Mouse (Mus musculus) midbrain, postnatal 0 days (tissue): Measurements from ENCODE around the gene Polr3gl. TPM values are rescaled to one million over a fixed set of nuclear protein-coding genes. Genes with fewer than 3 reads are reported as not detected.

Experiments used
- ATAC-seq: fragments of 200-750 bp; cut with Nextera tagmentation; 2 replicates; pipeline ENCODE4 v1.8.0; 2017; ENCODE audit warnings: moderate number of reproducible peaks, mild to moderate bottlenecking, moderate TSS enrichment, moderate library complexity; ENCODE audit not compliant: low FRiP score
- DNase-seq: peaks from one replicate; pipeline ENCODE4 v3.0.0-alpha.2; 2015; ENCODE audit warnings: low spot score
- H3K27ac ChIP-seq: fragments of 300-500 bp; sonication (generic); 2 replicates; pipeline ENCODE4 v1.5.1; 2014; ENCODE audit warnings: low read depth, mild to moderate bottlenecking, low read length, mixed read lengths
- H3K27me3 ChIP-seq: fragments of 300-500 bp; sonication (generic); 2 replicates; pipeline ENCODE4 v1.6.1; 2014; ENCODE audit warnings: low read length, control low read depth, mixed read lengths; ENCODE audit not compliant: insufficient read depth
- H3K36me3 ChIP-seq: fragments of 300-500 bp; sonication (generic); 2 replicates; pipeline ENCODE4 v1.6.1; 2014; ENCODE audit warnings: low read length, control low read depth, mixed read lengths; ENCODE audit not compliant: insufficient read depth
- H3K4me1 ChIP-seq: fragments of 300-500 bp; sonication (generic); 2 replicates; pipeline ENCODE4 v1.6.1; 2014; ENCODE audit warnings: mild to moderate bottlenecking, control low read depth, antibody characterized with exemption, low read length, mixed read lengths; ENCODE audit not compliant: insufficient read depth
- H3K4me2 ChIP-seq: fragments of 300-500 bp; sonication (generic); 2 replicates; pipeline ENCODE4 v1.6.1; 2014; ENCODE audit warnings: low read depth, mild to moderate bottlenecking, low read length, mixed read lengths; ENCODE audit not compliant: poor library complexity, severe bottlenecking
- H3K4me3 ChIP-seq: fragments of 300-500 bp; sonication (generic); 2 replicates; pipeline ENCODE4 v1.5.1; 2014; ENCODE audit warnings: low read depth, mild to moderate bottlenecking, low read length, moderate library complexity
- H3K9ac ChIP-seq: fragments of 300-500 bp; sonication (generic); replicated peaks from 2 replicates; pipeline ENCODE4 v1.6.1; 2014; ENCODE audit warnings: mild to moderate bottlenecking, low read length, moderate library complexity, mixed read lengths; ENCODE audit not compliant: poor library complexity, severe bottlenecking
- H3K9me3 ChIP-seq: fragments of 300-500 bp; sonication (generic); 2 replicates; pipeline ENCODE4 v1.6.1; 2016; ENCODE audit warnings: low read length, control low read depth
- CTCF ChIP-seq: IDR thresholded peaks from 2 replicates; pipeline ENCODE4 v1.5.1; 2016; ENCODE audit warnings: antibody characterized with exemption, mild to moderate bottlenecking
- WGBS: fragments of 180-500 bp; shearing (Covaris S2); extraction: QIAGEN DNeasy Blood & Tissue Kit; methylation state at CpG from one replicate; pipeline ENCODE4 v1.1.7; 2014; 5-methylcytosine and 5-hydroxymethylcytosine counted together
- polyA plus RNA-seq: library from polyadenylated mRNA; unstranded; fragments of >200 nt; fragmentation: Nextera tagmentation; extraction: Ambion mirVana; gene quantifications from 2 replicates; pipeline ENCODE4 v1.2.1, GENCODE M21; 2015
- total RNA-seq: library from RNA; depleted of rRNA; stranded (reverse); fragments of >200 nt; gene quantifications from 2 replicates; pipeline ENCODE4 v1.2.3, GENCODE M21; 2014

The Polr3gl gene
- total and polyA plus RNA-seq, 2 experiments from 2014 or later: 16.2 to 32.0 TPM

- no peak overlapping the region for H3K4me3 ChIP-seq
- H3K9ac ChIP-seq: no peak overlapping the region
- 57% methylated on average over 10 of the region's 10 CpGs for WGBS
- H3K27me3 ChIP-seq: no peaks in the 10 kb centered on the region
- H3K27ac ChIP-seq: no peak overlapping the region
- no peaks in the 10 kb centered on the region for H3K9me3 ChIP-seq
- ATAC-seq (no peak), DNase-seq (no peak)
- peaks cover 12% of the 10 kb centered on the region; the same call in 1 of the 2 replicates for H3K4me1 ChIP-seq
- peaks cover 17% of the 10 kb centered on the region for H3K36me3 ChIP-seq
- H3K4me2 ChIP-seq: 0 out of 2 replicates have a peak overlapping the region, but pooled peaks have one; percentile 9
- TF ChIP-seq CTCF: no peak
Observed at GRCm38 (mm10) chr3:96561946-96562681, 31.9 kb downstream of the Polr3gl start.

GRCm38 (mm10) chr3:96560881-96561668 lies 32.9 kb downstream of the Polr3gl start:
- Histone ChIP-seq H3K4me1 (peaks cover 14% of the 10 kb centered on the region; the same call in 1 of the 2 replicates), H3K9me3 (no peaks in the 10 kb centered on the region), H3K4me2 (peak overlapping the region; percentile 83), H3K9ac (no peak overlapping the region; the same call in 1 of the 2 replicates), H3K36me3 (peaks cover 17% of the 10 kb centered on the region), H3K27me3 (no peaks in the 10 kb centered on the region), H3K27ac (no peak overlapping the region), H3K4me3 (peak overlapping the region; percentile 73)
- DNase-seq: no peak
- TF ChIP-seq CTCF: no peak
- ATAC-seq: no peak
- WGBS: 86% methylated on average over 9 of the region's 9 CpGs

GRCm38 (mm10) chr3:96559911-96560850 lies 33.8 kb downstream of the Polr3gl start:
- 90% methylated on average over 23 of the region's 23 CpGs for WGBS
- Histone ChIP-seq H3K36me3 (peaks cover 17% of the 10 kb centered on the region), H3K4me2 (peak overlapping the region; percentile 83), H3K9me3 (no peaks in the 10 kb centered on the region), H3K9ac (no peak overlapping the region), H3K4me3 (peak overlapping the region; percentile 73), H3K27me3 (no peaks in the 10 kb centered on the region), H3K4me1 (peaks cover 14% of the 10 kb centered on the region; the same call in 1 of the 2 replicates), H3K27ac (no peak overlapping the region)
- ATAC-seq: no peak
- TF ChIP-seq CTCF: no peak
- DNase-seq: no peak

- WGBS: 79% methylated on average over 12 of the region's 12 CpGs
- H3K4me3 ChIP-seq: peak overlapping the region; percentile 73
- no peaks in the 10 kb centered on the region for H3K27me3 ChIP-seq
- H3K4me1 ChIP-seq: peaks cover 14% of the 10 kb centered on the region; the same call in 1 of the 2 replicates
- H3K4me2 ChIP-seq: peak overlapping the region; percentile 83
- ATAC-seq: no peak
- peaks cover 17% of the 10 kb centered on the region for H3K36me3 ChIP-seq
- no peak for TF ChIP-seq CTCF
- no peaks in the 10 kb centered on the region for H3K9me3 ChIP-seq
- peak overlapping the region; percentile 75 for H3K9ac ChIP-seq
- DNase-seq: no peak
- 0 out of 2 replicates have a peak overlapping the region, but pooled peaks have one; percentile 26 for H3K27ac ChIP-seq
Observed at GRCm38 (mm10) chr3:96559398-96559910, 34.5 kb downstream of the Polr3gl start.

- 36% methylated on average over 10 of the region's 10 CpGs for whole genome bisulfite sequencing
- H3K27ac ChIP-seq: peak overlapping the region; percentile 87
- peak overlapping the region; percentile 75 for H3K9ac ChIP-seq
- H3K36me3 ChIP-seq: peaks cover 17% of the 10 kb centered on the region
- peak overlapping the region; percentile 73 for H3K4me3 ChIP-seq
- ATAC-seq (no peak), DNase-seq (no peak)
- H3K4me2 ChIP-seq: peak overlapping the region; percentile 83
- no peaks in the 10 kb centered on the region for H3K9me3 ChIP-seq
- no peaks in the 10 kb centered on the region for H3K27me3 ChIP-seq
- no peak for TF ChIP-seq CTCF
- peaks cover 14% of the 10 kb centered on the region; the same call in 1 of the 2 replicates for H3K4me1 ChIP-seq
Observed at GRCm38 (mm10) chr3:96558668-96559196, 35.2 kb downstream of the Polr3gl start.
